Mouse (Mus musculus) embryonic fibroblast, embryonic 13.5 days (primary cell): Measurements from ENCODE around the gene Lrp4. TPM values are rescaled to one million over a fixed set of nuclear protein-coding genes. Genes with fewer than 3 reads are reported as not detected.
A peak's percentile ranks its signal among the peaks of the same experiment; 100 is the strongest.

ENCODE experiments used
- H3K27ac ChIP-seq: 2 replicates; pipeline ENCODE4 v1.5.1; 2012; ENCODE audit warnings: low read length, control low read depth, inconsistent platforms; ENCODE audit not compliant: insufficient read depth
- H3K4me1 ChIP-seq: 2 replicates; pipeline ENCODE4 v1.6.1; 2011; ENCODE audit warnings: low read length; ENCODE audit not compliant: control insufficient read depth, insufficient read depth
- H3K4me3 ChIP-seq: 2 replicates; pipeline ENCODE4 v1.5.1; 2011; ENCODE audit warnings: mild to moderate bottlenecking, control low read depth, low read length; ENCODE audit not compliant: insufficient read depth
- CTCF ChIP-seq: IDR thresholded peaks from 2 replicates; pipeline ENCODE4 v1.5.1; 2011; ENCODE audit warnings: mild to moderate bottlenecking, control low read depth, low read length, moderate library complexity, borderline replicate concordance; ENCODE audit not compliant: insufficient read depth
- POLR2A ChIP-seq: IDR thresholded peaks from 2 replicates; pipeline ENCODE4 v1.6.1; 2011; ENCODE audit warnings: low read depth, mild to moderate bottlenecking, control low read depth, low read length, moderate library complexity
- polyA plus RNA-seq: library from polyadenylated mRNA; stranded (reverse); fragments of >200 nt; gene quantifications from 2 replicates; pipeline ENCODE4 v1.2.4, GENCODE M21; 2011; ENCODE audit warnings: low read depth; ENCODE audit not compliant: missing spikeins, insufficient read length

Lrp4 gene
- polyA plus RNA-seq, 1 experiment, result 7.0 TPM

DNA sequence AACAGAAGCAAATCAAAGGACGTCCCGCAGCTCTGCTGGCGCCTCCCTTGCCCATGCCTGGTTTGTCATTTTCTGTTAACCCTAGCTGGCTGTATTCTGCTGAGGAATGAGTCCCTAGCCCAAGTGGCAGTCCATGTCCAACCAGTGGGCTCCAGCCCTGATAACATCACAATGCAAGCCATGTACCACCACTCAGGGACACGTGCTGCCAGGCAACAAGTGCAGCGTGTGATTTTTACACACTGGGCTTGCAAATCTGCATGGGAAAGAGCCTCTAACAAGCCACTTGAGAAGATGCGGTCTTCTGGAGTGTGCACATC, 26.8 kb upstream of the Lrp4 start:
- H3K27ac ChIP-seq, result no peak overlapping the region

DNA sequence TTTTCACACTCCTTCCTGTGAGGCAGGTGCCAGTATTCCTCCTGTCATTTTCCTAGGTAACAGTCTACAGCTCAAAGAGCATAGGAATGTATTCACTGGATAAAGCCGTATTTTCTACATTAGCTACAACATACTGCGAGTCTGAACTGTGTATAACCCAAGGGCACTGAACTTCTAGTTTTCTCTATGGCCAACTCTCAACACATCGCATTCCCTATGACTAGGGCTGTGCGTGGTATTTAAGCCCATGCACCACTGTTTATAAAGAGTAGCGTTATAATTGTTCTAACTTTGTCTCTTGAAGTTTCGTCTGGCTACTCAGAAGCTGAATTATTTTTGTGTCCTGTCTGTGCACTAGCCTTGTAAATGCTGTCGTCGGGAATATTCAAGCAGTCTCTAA, 20.6 kb upstream of the Lrp4 start:
- Histone ChIP-seq H3K4me3 (no peak overlapping the region), H3K27ac (no peak overlapping the region), H3K4me1 (no peaks in the 10 kb centered on the region)
- TF ChIP-seq POLR2A (no peak), CTCF (no peak)

More for the DNA sequence above, 26.8 kb upstream of the Lrp4 start:
- TF ChIP-seq CTCF (no peak), POLR2A (no peak)
- H3K4me3 ChIP-seq, result no peak overlapping the region
- H3K4me1 ChIP-seq, result no peaks in the 10 kb centered on the region

DNA sequence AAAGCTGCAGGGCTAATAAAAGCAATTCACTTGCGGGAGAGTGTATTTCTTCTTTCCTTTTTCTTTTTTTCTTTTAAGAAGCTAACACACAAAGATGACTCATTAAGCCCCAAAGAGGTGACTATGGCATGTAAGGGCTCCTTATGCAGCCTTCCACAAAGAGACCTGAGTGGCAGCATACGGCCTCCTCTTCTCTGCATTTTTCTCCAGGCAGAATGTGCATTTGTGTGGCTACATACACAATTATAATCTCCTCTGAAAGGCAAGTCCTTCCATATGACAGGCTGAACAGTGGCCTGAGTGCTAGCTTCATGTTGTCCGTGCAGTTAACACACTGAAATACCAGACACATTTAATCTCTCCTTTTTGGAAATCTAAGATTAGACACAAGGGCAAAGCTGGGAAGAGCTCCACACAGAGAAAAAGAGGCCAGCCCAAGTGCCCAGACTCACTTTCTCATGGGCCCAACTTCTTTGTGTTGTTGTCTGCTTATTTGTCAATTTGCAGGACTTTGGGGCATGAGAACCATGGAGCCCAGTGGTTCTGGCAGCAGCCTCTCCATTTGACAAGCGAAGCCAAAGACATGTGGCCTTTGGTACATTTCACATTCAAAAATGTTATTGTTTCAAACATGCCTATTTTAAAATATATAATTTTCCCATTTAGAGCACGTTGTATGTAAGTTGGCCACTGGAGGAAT, 20.0 kb upstream of the Lrp4 start:
- no peaks in the 10 kb centered on the region for H3K4me1 ChIP-seq
- no peak overlapping the region for H3K4me3 ChIP-seq
- H3K27ac ChIP-seq, result no peak overlapping the region
- TF ChIP-seq POLR2A, result no peak
- TF ChIP-seq CTCF, result no peak

DNA sequence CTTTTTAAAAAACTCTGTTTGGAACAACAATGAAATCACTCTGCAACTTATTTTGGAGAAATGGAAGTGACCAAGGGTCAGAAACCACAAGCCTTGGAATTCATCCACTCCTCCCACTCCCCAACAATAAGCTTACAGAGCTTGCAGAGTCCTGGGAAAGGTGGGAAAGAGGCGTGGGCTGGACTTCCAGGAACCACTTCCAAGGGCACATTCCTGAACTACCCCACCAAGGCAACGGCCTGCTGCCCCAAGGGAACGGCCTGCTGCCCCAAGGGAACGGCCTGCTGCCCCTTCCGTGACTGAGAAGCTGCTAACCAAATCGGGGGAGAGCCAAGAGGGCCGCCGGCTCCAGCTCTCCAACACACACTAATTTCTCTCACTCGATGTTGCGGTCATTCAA, 18.0 kb upstream of the Lrp4 start:
- Histone ChIP-seq H3K4me1 (no peaks in the 10 kb centered on the region), H3K4me3 (no peak overlapping the region), H3K27ac (no peak overlapping the region)
- TF ChIP-seq CTCF (no peak), POLR2A (no peak)

DNA sequence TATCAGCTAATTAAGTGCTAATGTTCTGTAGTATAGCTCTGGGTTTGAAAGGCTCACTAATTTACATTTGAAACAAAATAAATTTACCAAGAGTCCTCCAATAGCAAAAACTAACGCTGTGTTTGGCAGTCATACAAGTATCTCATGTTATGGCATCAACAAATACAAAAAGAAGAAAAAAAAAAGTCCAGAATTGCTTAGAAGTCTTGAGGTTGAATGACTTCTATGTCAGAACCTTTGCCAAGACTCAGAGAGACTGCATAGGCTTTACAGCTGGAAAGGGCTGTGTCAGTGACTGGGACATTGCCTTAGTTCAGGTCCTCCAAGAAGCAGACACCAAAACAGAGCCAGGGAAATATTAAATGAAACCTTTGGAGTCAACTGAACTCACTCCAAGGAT, 17.4 kb upstream of the Lrp4 start:
- Histone ChIP-seq H3K4me3 (no peak overlapping the region), H3K4me1 (no peaks in the 10 kb centered on the region), H3K27ac (no peak overlapping the region)
- no peak for TF ChIP-seq POLR2A
- no peak for TF ChIP-seq CTCF

DNA sequence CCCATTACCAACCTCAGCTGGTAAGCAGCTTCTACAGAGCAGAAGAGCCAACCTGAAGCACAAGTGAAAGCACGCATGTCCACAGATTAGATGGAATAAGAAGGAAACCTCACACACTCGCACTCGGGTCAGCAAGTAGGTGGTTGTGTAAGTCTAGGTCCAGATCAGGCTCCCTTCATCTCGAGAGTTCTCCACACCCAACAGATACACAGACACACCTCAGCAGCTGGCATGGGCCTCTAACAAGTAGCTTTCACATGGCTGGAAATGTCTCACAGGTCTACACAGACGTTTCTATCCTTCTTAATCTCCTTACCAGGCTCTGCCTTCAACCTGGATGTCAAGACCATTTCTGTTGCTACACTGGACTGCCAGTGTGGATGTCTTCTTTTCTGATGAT, 16.6 kb upstream of the Lrp4 start:
- Histone ChIP-seq H3K4me1 (no peaks in the 10 kb centered on the region), H3K27ac (no peak overlapping the region), H3K4me3 (no peak overlapping the region)
- no peak for TF ChIP-seq POLR2A

DNA sequence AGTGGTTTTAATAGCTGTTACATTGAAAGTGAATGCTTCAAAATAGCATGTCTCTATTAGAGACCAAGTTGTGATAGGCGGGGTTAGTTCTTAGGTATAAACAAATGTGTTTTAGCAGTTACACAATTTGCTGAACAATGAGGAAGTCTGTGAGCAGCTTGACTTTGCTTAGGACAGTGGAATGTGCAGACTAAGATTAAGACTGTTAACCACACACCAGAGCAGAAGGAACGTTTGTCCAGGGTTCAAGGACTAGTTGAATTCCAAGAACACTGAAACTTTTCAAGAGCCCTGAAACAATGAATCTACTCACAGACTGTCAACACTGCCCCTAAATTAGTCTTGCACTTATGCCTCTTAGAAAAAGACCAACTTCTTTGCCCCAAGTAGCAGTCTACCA, 15.6 kb upstream of the Lrp4 start:
- TF ChIP-seq POLR2A (no peak), CTCF (no peak)
- Histone ChIP-seq H3K4me3 (no peak overlapping the region), H3K27ac (no peak overlapping the region), H3K4me1 (no peaks in the 10 kb centered on the region)

DNA sequence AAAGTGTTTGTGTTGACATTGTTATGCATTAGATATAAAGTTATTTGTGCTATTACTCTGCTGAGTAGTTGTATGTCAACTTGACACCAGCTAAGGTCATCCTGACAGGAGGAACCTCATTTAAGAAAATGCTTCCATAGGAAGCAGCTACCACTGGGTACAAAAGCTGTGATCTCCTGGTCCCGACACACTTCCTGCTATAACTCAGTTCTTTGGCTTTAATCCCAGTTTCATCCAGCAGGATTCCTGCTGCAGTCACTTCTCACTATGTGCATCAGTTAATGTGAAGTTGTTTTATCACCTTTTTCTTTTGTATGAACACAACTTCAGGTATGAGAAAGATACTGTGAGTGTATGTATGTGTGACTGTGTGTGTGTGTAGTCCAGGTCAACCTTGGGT, 15.1 kb upstream of the Lrp4 start:
- no peak overlapping the region for H3K4me3 ChIP-seq
- H3K27ac ChIP-seq, result no peak overlapping the region
- no peaks in the 10 kb centered on the region for H3K4me1 ChIP-seq
- TF ChIP-seq CTCF (no peak), POLR2A (no peak)

DNA sequence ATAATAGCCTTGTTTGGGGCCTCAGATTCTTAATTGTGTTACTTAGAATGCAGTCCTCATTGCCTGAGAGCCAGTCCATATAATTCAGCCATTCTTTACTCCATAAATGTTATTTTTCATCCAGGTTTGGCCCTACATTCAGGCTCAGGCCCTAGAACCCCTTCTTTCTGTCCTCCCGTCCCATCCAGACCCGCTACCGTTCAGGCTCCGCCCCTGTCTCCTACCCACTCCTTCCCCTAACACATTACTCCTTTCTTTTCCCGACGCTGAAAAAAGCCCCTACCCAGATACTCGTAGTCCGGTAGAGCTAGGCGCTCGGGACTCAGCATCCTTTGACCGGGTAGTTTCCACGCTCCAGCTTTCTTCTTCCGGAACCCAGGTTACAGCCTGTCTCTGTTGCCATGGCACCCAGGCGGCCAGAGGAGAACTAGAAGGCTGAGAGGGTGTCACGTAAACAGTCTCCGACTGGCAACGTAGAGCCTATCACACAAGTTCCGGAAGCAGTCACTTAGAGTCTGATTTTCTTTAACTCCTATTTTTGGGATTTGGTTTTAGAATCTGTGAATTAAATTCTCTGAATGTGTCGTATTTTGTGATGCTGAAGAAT, 12.9 kb upstream of the Lrp4 start, which contains the start of gene 1110051M20Rik:
Gene 1110051M20Rik (minus strand): TSS at position 419 of the 607 bp plus-strand sequence.
- Histone ChIP-seq H3K27ac (no peak within 1 kb of the TSS), H3K4me1 (no peaks in the 10 kb centered on the region), H3K4me3 (peak within 1 kb of the TSS; percentile 83)
- no peak for TF ChIP-seq CTCF
- peak; percentile 42; the same call in 1 of the 2 replicates for TF ChIP-seq POLR2A

DNA sequence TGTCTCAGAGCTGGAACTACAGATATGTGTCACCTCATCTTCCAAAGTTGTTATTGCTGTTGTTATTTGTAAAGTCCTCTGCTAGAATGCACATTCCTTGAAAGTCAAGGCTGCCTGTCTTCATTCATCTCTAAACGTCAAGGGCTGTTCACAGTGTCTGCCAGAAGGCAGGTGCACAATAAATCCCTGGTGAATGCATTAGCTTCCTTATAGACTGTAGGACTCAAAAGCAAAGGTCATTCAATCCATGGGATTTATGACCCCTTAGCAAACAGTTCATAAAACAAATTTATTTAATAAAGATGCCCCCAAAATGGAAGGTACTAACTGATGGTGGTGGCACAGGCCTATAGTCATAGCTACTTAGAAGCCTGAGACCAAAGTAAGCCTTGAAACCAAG, 7.6 kb upstream of the Lrp4 start:
- no peak overlapping the region for H3K27ac ChIP-seq
- no peaks in the 10 kb centered on the region for H3K4me1 ChIP-seq
- H3K4me3 ChIP-seq, result no peak overlapping the region
- TF ChIP-seq CTCF (no peak), POLR2A (no peak)

DNA sequence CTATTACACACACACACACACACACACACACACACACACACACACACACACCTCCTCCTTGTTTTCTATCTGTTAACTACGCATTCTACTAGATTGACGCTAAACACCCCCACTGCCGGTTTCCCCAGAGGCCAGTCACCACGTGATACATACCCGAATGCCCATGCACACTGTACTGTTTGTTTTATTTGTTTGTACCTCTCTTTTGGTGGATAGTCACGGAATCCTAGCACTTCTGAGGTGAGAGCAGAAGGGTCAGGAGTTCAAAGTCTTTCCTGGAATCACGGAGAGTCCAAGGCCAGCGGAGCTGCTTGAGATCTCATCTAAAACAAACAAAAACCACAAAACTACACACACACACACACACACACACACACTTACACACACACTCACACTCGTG, 7.0 kb upstream of the Lrp4 start:
- no peak for TF ChIP-seq CTCF
- no peak for TF ChIP-seq POLR2A

More for the DNA sequence above, 7.0 kb upstream of the Lrp4 start:
- Histone ChIP-seq H3K4me1 (no peaks in the 10 kb centered on the region), H3K4me3 (no peak overlapping the region), H3K27ac (no peak overlapping the region)
